Mouse (Mus musculus) MEL (cell line): Measurements from ENCODE around the gene Fam13a. TPM values are rescaled to one million over a fixed set of nuclear protein-coding genes. Genes with fewer than 3 reads are reported as not detected.

Experiments
- DNase-seq: peaks from one replicate; pipeline ENCODE4 v3.0.0; 2011; ENCODE audit warnings: low read depth, low spot score
- H3K27ac ChIP-seq: 2 replicates; pipeline ENCODE4 v1.5.1; 2012; ENCODE audit warnings: low read depth, mild to moderate bottlenecking, control low read depth, low read length, moderate library complexity; ENCODE audit not compliant: control insufficient read depth
- H3K27me3 ChIP-seq, 2 experiments: fragments of 150-350 bp in 1 of 2; sonication (generic) in 1 of 2; 2 replicates each; pipeline ENCODE4 v1.6.1; 2012; ENCODE audit warnings: low read length in 2 of 2, mild to moderate bottlenecking in 2 of 2, improper control_type of control experiment in 1 of 2, moderate library complexity in 1 of 2; ENCODE audit not compliant: insufficient read depth in 2 of 2, control insufficient read depth in 1 of 2
- H3K36me3 ChIP-seq, 2 experiments: 2 replicates each; pipeline ENCODE4 v1.6.1; 2012 to 2014; ENCODE audit warnings: low read length in 2 of 2, improper control_type of control experiment in 1 of 2, inconsistent platforms in 1 of 2, mild to moderate bottlenecking in 1 of 2; ENCODE audit not compliant: insufficient read depth in 2 of 2, control insufficient read depth in 1 of 2
- H3K4me1 ChIP-seq, 2 experiments: fragments of 150-350 bp in 1 of 2; sonication (generic) in 1 of 2; 2 replicates each; pipeline ENCODE4 v1.6.1; 2012; ENCODE audit warnings: low read length in 2 of 2, improper control_type of control experiment in 1 of 2, mild to moderate bottlenecking in 1 of 2; ENCODE audit not compliant: insufficient read depth in 2 of 2, control insufficient read depth in 1 of 2
- H3K4me3 ChIP-seq, 2 experiments: fragments of 150-350 bp in 1 of 2; sonication (generic) in 1 of 2; 2 replicates each; pipeline ENCODE4 v1.5.1; 2012; ENCODE audit warnings: low read depth in 2 of 2, low read length in 2 of 2, mild to moderate bottlenecking in 2 of 2, moderate library complexity in 2 of 2, control low read depth in 1 of 2, improper control_type of control experiment in 1 of 2; ENCODE audit not compliant: control insufficient read depth in 1 of 2, insufficient read depth in 1 of 2
- H3K79me2 ChIP-seq: 2 replicates; pipeline ENCODE4 v1.6.1; 2012; ENCODE audit warnings: mild to moderate bottlenecking, low read length, moderate library complexity; ENCODE audit not compliant: control insufficient read depth, poor library complexity, insufficient read depth
- H3K9ac ChIP-seq: 2 replicates; pipeline ENCODE4 v1.6.1; 2012; ENCODE audit warnings: low read depth, mild to moderate bottlenecking, control low read depth, low read length, moderate library complexity; ENCODE audit not compliant: control insufficient read depth, poor library complexity, severe bottlenecking
- H3K9me3 ChIP-seq: fragments of 150-350 bp; sonication (generic); replicated peaks from 2 replicates; pipeline ENCODE4 v1.6.1; 2012; ENCODE audit warnings: mild to moderate bottlenecking, low read length, improper control_type of control experiment, moderate library complexity; ENCODE audit not compliant: insufficient read depth
- BHLHE40 ChIP-seq: IDR thresholded peaks from 2 replicates; pipeline ENCODE4 v1.6.1; 2012; ENCODE audit warnings: low read depth, mild to moderate bottlenecking, inconsistent platforms, low read length, improper control_type of control experiment, borderline replicate concordance
- CHD1 ChIP-seq: IDR thresholded peaks from 2 replicates; pipeline ENCODE4 v1.6.1; 2012; ENCODE audit warnings: low read depth, mild to moderate bottlenecking, inconsistent platforms, low read length, improper control_type of control experiment
- CTCF ChIP-seq, 3 experiments: IDR thresholded peaks in 2 of 3; conservative IDR thresholded peaks in 1 of 3; 2 replicates each; pipeline ENCODE4 v1.5.1; 2011 to 2012; ENCODE audit warnings: low read length in 3 of 3, low read depth in 2 of 3, mild to moderate bottlenecking in 2 of 3, improper control_type of control experiment in 1 of 3, inconsistent platforms in 1 of 3, mixed read lengths in 1 of 3, moderate library complexity in 1 of 3; ENCODE audit not compliant: control insufficient read depth in 1 of 3, insufficient read depth in 1 of 3, poor library complexity in 1 of 3, severe bottlenecking in 1 of 3
- ELF1 ChIP-seq: IDR thresholded peaks from 2 replicates; pipeline ENCODE4 v1.6.1; 2014; ENCODE audit warnings: low read depth, mild to moderate bottlenecking, inconsistent platforms, low read length, improper control_type of control experiment, moderate library complexity
- EP300 ChIP-seq, 2 experiments: IDR thresholded peaks; 2 replicates each; pipeline ENCODE4 v1.6.1; 2011; ENCODE audit warnings: improper control_type of control experiment in 2 of 2, low read length in 2 of 2, low read depth in 1 of 2, mild to moderate bottlenecking in 1 of 2
- JUND ChIP-seq: IDR thresholded peaks from 2 replicates; pipeline ENCODE4 v1.6.1; 2011; ENCODE audit warnings: low read depth, mild to moderate bottlenecking, improper control_type of control experiment, low read length
- KAT2A ChIP-seq: conservative IDR thresholded peaks from 2 replicates; pipeline ENCODE4 v1.6.1; 2012; ENCODE audit warnings: low read depth, low read length, improper control_type of control experiment, inconsistent platforms
- MAFK ChIP-seq: IDR thresholded peaks from 2 replicates; pipeline ENCODE4 v1.6.1; 2011; ENCODE audit warnings: low read depth, mild to moderate bottlenecking, low read length, improper control_type of control experiment, borderline replicate concordance
- MAX ChIP-seq: IDR thresholded peaks from 2 replicates; pipeline ENCODE4 v1.6.1; 2011; ENCODE audit warnings: low read length, improper control_type of control experiment
- MAZ ChIP-seq: IDR thresholded peaks from 2 replicates; pipeline ENCODE4 v1.6.1; 2012; ENCODE audit warnings: low read depth, mild to moderate bottlenecking, inconsistent platforms, low read length, improper control_type of control experiment
- MYB ChIP-seq: IDR thresholded peaks from 2 replicates; pipeline ENCODE4 v1.6.1; 2011; ENCODE audit warnings: mild to moderate bottlenecking, low read depth, low read length, improper control_type of control experiment
- MYC ChIP-seq: IDR thresholded peaks from 2 replicates; pipeline ENCODE4 v1.6.1; 2011; ENCODE audit warnings: low read depth, mild to moderate bottlenecking, low read length, improper control_type of control experiment, moderate library complexity
- NELFE ChIP-seq: IDR thresholded peaks from 2 replicates; pipeline ENCODE4 v1.6.1; 2011; ENCODE audit warnings: low read depth, low read length, improper control_type of control experiment
- NRF1 ChIP-seq: IDR thresholded peaks from 2 replicates; pipeline ENCODE4 v1.6.1; 2014; ENCODE audit warnings: low read depth, mild to moderate bottlenecking, inconsistent platforms, low read length, improper control_type of control experiment, moderate library complexity; ENCODE audit not compliant: poor library complexity, insufficient read depth, severe bottlenecking
- TAL1 ChIP-seq: IDR thresholded peaks from 2 replicates; pipeline ENCODE4 v1.6.1; 2012; ENCODE audit warnings: mild to moderate bottlenecking, inconsistent platforms, low read length, moderate library complexity, mixed read lengths
- TBP ChIP-seq: IDR thresholded peaks from 2 replicates; pipeline ENCODE4 v1.8.0; 2011; ENCODE audit warnings: low read depth, low read length, improper control_type of control experiment
- TCF12 ChIP-seq: IDR thresholded peaks from 2 replicates; pipeline ENCODE4 v1.6.1; 2014; ENCODE audit warnings: low read depth, mild to moderate bottlenecking, inconsistent platforms, low read length, improper control_type of control experiment, moderate library complexity
- UBTF ChIP-seq: IDR thresholded peaks from 2 replicates; pipeline ENCODE4 v1.6.1; 2012; ENCODE audit warnings: low read depth, mild to moderate bottlenecking, inconsistent platforms, low read length, improper control_type of control experiment, moderate library complexity, borderline replicate concordance; ENCODE audit not compliant: insufficient read depth
- USF2 ChIP-seq, 2 experiments: IDR thresholded peaks; 2 replicates each; pipeline ENCODE4 v1.6.1; 2011 to 2012; ENCODE audit warnings: improper control_type of control experiment in 2 of 2, low read length in 2 of 2, borderline replicate concordance in 1 of 2, inconsistent platforms in 1 of 2, low read depth in 1 of 2, mild to moderate bottlenecking in 1 of 2; ENCODE audit not compliant: insufficient read depth in 1 of 2
- ZC3H11A ChIP-seq: IDR thresholded peaks from 2 replicates; pipeline ENCODE4 v1.6.1; 2012; ENCODE audit warnings: low read depth, mild to moderate bottlenecking, inconsistent platforms, low read length, improper control_type of control experiment
- ZKSCAN1 ChIP-seq: IDR thresholded peaks from 2 replicates; pipeline ENCODE4 v1.6.1; 2012; ENCODE audit warnings: low read depth, mild to moderate bottlenecking, inconsistent platforms, low read length, improper control_type of control experiment, moderate library complexity
- ZMIZ1 ChIP-seq: IDR thresholded peaks from 2 replicates; pipeline ENCODE4 v1.6.1; 2012; ENCODE audit warnings: low read depth, mild to moderate bottlenecking, inconsistent platforms, low read length, improper control_type of control experiment, moderate library complexity
- polyA plus RNA-seq, 2 experiments: library from polyadenylated mRNA; stranded (reverse) in 1 of 2; unstranded in 1 of 2; fragments of >175 nt in 1 of 2; fragments of >200 nt in 1 of 2; gene quantifications; 2 replicates each; pipeline versions ENCODE4 v1.2.1 to v1.2.4; 2012; ENCODE audit warnings: low replicate concordance in 2 of 2, low read depth in 1 of 2; ENCODE audit not compliant: insufficient read length in 2 of 2, insufficient read depth in 1 of 2, missing spikeins in 1 of 2
- total RNA-seq: library from RNA; depleted of rRNA; stranded (reverse); fragments of 300-350 nt; gene quantifications from 2 replicates; pipeline ENCODE4 v1.2.3, GENCODE M21; 2012

Gene Fam13a
- total and polyA plus RNA-seq, 3 experiments, result not detected

DNA sequence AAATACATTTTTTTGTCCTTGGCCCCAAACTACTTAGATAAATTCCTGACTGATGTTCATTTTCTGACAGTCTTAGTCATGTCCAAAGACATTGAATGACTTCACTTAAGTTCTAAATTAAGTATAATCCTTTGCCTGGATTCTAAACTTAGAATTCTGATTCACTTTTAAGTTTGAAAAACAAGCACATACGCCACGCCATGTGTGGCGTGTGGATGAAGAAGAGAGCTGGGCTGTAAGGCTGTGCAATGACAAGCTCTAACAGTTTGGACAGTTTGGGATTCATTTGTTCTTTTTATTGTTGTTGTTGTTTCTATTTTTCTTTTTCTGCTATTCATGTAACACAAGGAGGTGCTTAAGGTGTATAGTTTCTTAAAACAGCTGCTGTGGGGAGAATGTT, 13.6 kb downstream of the Fam13a start:
- H3K9ac ChIP-seq, result no peak overlapping the region
- no peak for DNase-seq

GRCm38 (mm10) chr6:59004630-59005029, 19.7 kb downstream of the Fam13a start:
- TF ChIP-seq ZC3H11A, result no peak
- TF ChIP-seq MYC, result no peak
- no peak for TF ChIP-seq USF2 (IDR thresholded peaks at IDR 0.05; ENCODE audit: borderline replicate concordance in 1 of 2, insufficient read depth in 1 of 2, low read depth in 1 of 2, low read length in 2 of 2)
- no peak for TF ChIP-seq UBTF
- no peak for TF ChIP-seq JUND
- no peak for TF ChIP-seq ZKSCAN1
- no peak for TF ChIP-seq MAFK
- TF ChIP-seq NELFE, result no peak
- TF ChIP-seq TCF12, result no peak
- TF ChIP-seq MAX, result no peak
- TF ChIP-seq NRF1, result no peak
- no peak for TF ChIP-seq CTCF (IDR thresholded peaks at IDR 0.05 in 2 of 3, conservative IDR thresholded peaks at IDR 0.05 in 1 of 3; ENCODE audit: control insufficient read depth in 1 of 3, insufficient read depth in 1 of 3, low read depth in 2 of 3, low read length in 3 of 3, poor library complexity in 1 of 3, severe bottlenecking in 1 of 3)
- TF ChIP-seq CHD1, result no peak

More for the DNA sequence above, 13.6 kb downstream of the Fam13a start:
- Histone ChIP-seq H3K79me2 (no peaks in the 10 kb centered on the region), H3K36me3 (no peaks in the 10 kb centered on the region), H3K27ac (no peak overlapping the region), H3K4me1 (no peaks in the 10 kb centered on the region), H3K9me3 (no peaks in the 10 kb centered on the region), H3K27me3 (no peaks in the 10 kb centered on the region), H3K4me3 (no peak overlapping the region)
- no peak for TF ChIP-seq TAL1
- no peak for TF ChIP-seq MYB
- no peak for TF ChIP-seq ZMIZ1
- TF ChIP-seq CHD1, result no peak
- no peak for TF ChIP-seq TCF12
- no peak for TF ChIP-seq MYC
- no peak for TF ChIP-seq ZKSCAN1
- TF ChIP-seq MAX, result no peak
- no peak for TF ChIP-seq UBTF
- no peak for TF ChIP-seq USF2 (IDR thresholded peaks at IDR 0.05; ENCODE audit: borderline replicate concordance in 1 of 2, insufficient read depth in 1 of 2, low read depth in 1 of 2, low read length in 2 of 2)
- TF ChIP-seq KAT2A, result no peak
- TF ChIP-seq MAFK, result no peak
- TF ChIP-seq BHLHE40, result no peak
- no peak for TF ChIP-seq EP300 (IDR thresholded peaks at IDR 0.05; ENCODE audit: low read depth in 1 of 2, low read length in 2 of 2)
- no peak for TF ChIP-seq TBP
- no peak for TF ChIP-seq JUND
- TF ChIP-seq MAZ, result no peak
- no peak for TF ChIP-seq ELF1
- no peak for TF ChIP-seq CTCF (IDR thresholded peaks at IDR 0.05 in 2 of 3, conservative IDR thresholded peaks at IDR 0.05 in 1 of 3; ENCODE audit: control insufficient read depth in 1 of 3, insufficient read depth in 1 of 3, low read depth in 2 of 3, low read length in 3 of 3, poor library complexity in 1 of 3, severe bottlenecking in 1 of 3)

More at GRCm38 (mm10) chr6:59004630-59005029, 19.7 kb downstream of the Fam13a start:
- Histone ChIP-seq H3K27me3 (no peaks in the 10 kb centered on the region), H3K4me1 (no peaks in the 10 kb centered on the region), H3K9me3 (no peaks in the 10 kb centered on the region), H3K4me3 (no peak overlapping the region), H3K79me2 (no peaks in the 10 kb centered on the region), H3K27ac (no peak overlapping the region), H3K9ac (no peak overlapping the region), H3K36me3 (no peaks in the 10 kb centered on the region)
- DNase-seq, result no peak
